Mouse (Mus musculus) adrenal gland, postnatal 10 days (tissue): ENCODE measurements at regions not wholly inside any gene's neighbourhood (a gene's known extent, or its start where the extent isn't known, plus 50 kb on each side); places are given as distances from the start of the nearest gene placed in this dataset.

Source experiments
- DNase-seq: peaks from one replicate; pipeline ENCODE4 v3.0.0; 2021; ENCODE audit warnings: mixed read lengths

DNA sequence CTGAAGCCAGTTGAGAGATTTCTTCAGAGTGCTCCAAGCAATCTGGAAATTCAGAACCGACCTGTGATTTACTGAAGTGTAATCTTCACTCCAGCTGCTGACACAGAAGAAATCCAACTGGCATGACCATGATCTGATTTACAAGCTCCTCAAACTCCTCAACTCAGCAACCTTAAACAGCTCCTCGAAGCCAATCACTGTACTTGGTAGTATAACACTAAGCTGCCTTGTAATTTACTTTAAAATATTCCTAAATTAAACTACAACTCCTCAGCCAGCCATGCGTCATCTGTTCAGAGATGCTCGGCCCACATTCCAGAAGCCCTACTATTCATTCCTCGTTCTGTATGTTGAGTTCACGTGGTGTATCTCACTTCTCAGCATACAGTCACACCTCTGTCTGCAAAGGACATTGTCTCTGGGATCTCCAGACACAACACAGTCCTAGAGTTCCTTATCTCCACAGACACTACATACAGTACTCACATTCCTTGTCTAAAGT lies 116.0 kb upstream of the Smad1 start:
- no peak for DNase-seq

GRCm38 (mm10) chr8:79514655-79515278 lies 115.4 kb upstream of the Smad1 start:
- no peak for DNase-seq

GRCm38 (mm10) chr8:79508597-79508996 lies 109.3 kb upstream of the Smad1 start:
- no peak for DNase-seq

DNA sequence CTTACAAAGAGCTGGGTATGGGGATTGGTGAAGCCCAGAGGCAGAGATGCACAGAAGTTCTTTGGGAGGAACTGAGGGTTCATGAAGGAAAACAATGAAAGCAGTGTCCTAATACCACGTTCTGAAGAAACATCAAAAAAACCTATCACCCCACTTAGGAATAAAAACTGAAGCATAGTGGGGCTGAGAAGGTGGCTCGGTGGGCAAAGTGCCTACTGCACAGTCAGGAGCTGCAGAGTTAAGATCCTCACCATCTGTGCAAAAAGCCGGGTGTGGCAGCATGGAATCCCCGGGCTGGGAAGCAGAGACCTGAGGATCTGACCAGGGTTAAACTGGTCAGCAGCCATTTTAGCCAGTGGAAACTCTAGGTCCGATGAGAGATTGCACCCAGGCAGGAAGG lies 106.1 kb upstream of the Smad1 start:
- no peak for DNase-seq

- no peak for DNase-seq
Observed at GRCm38 (mm10) chr8:79503906-79504305, 104.6 kb upstream of the Smad1 start.

DNA sequence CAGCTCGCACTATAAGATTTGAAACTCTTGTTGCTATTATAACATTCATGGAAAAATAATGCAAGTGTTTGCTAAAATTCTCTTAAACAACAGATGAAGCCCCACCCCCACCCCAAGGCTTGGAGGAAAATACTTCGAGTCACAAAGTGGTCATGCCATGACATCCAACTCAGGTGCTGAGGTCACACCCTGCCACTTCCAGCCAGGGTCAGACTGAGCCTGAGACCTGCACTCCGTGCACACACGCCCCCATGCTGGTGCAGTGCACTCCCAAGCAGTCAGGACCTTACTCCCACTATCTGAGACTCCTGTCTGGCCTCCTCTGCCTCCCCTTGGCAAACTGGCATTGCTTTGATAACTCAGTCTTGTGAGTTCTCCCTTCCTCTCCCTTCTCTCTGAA lies 102.7 kb upstream of the Smad1 start:
- no peak for DNase-seq

- DNase-seq: peak; percentile 12
Observed at GRCm38 (mm10) chr8:79501238-79501637, 101.9 kb upstream of the Smad1 start.

DNA sequence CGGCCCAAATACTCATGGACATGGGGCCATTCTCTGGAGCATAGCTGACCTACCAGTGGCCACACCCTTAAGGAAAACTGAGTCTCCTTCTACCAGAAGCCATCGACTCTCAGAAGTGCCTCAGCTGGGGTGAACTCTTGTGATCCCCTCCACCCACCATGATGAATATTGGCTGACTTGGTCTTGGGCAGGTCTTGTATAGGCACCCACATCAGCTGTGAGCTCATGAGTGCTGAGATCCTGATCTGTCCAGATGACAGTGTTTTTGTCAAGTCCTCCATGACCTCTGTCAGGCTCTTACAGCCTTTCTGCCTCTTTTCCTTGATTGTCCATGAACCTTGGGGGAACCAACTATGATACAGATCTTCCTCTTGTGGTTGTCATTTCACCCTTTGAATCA lies 99.9 kb upstream of the Smad1 start:
- DNase-seq: no peak

- peak; percentile 51 for DNase-seq
Observed at GRCm38 (mm10) chr8:79498611-79499010, 99.3 kb upstream of the Smad1 start.

- DNase-seq: no peak
Observed at GRCm38 (mm10) chr8:79491156-79491698, 91.9 kb upstream of the Smad1 start.

- DNase-seq: no peak
Observed at GRCm38 (mm10) chr8:79490739-79491138, 91.4 kb upstream of the Smad1 start.

DNA sequence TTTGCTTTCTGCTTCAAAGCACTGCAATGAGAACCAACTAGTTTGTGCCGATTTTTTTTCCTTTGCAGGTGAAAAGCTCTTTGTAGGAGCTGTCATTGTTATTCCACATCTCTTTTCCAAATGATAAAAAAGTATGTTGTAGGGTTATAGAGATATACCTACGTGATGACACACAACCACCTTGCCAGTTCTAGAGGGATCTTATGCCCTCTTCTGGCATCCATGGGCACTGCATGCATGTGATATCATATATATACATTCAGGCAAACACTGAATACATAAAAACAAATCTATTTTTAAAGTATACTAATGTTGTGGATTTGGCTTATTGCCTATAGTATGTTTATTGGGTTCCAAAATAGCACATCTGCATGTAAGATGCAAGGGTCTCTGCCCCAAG lies 89.5 kb upstream of the Smad1 start:
- DNase-seq: peak; percentile 38

- no peak for DNase-seq
Observed at GRCm38 (mm10) chr8:79487597-79487996, 88.3 kb upstream of the Smad1 start.

GRCm38 (mm10) chr8:79479326-79479725 lies 80.0 kb upstream of the Smad1 start:
- no peak for DNase-seq

- no peak for DNase-seq
Observed at GRCm38 (mm10) chr8:79476012-79476411, 76.7 kb upstream of the Smad1 start.

- DNase-seq: no peak
Observed at GRCm38 (mm10) chr8:79474679-79475078, 75.4 kb upstream of the Smad1 start.

DNA sequence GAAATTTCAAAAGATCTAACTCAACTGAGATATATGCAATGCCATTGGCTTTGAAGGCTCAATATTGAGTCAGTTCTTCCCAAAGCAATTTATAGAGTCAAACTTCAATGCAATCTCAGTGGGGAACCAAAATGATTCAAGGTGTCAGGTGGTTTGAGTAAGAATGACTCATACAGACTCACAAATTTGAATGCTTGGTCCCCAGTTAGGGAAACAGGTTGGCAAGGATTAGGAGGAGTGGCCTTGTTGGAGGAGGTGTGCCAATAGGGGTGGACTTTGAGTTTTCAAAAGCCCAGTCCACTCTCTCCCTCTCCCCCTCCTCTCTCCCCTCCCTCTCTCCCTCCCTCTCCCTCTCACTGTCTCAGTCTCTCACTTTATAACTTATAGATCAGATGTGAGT lies 52.8 kb upstream of the Smad1 start:
- no peak for DNase-seq

DNA sequence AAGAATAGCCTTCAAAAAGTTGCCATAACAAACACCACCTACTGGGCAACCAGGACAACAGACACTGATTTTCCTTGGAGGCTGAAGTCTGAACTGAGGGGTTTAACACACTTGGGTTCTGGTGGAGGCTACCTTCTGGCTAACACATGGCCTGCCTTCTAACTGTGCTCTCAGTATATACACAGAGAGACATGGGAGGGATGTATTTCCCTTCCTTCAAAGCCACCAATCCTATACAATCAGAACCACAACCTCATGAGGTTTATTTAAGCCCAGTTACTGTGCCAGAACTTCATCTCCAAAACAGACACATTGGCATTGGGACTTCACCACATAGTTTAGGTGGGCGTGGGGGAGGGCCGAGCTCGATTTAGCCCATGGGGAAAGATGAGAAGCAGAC lies 50.1 kb upstream of the Smad1 start:
- DNase-seq: no peak
